Mouse (Mus musculus) kidney, embryonic 16.5 days (tissue): ENCODE data around the gene Nat9. TPM values are rescaled to one million over a fixed set of nuclear protein-coding genes. Genes with fewer than 3 reads are reported as not detected.

ENCODE experiments used
- ATAC-seq: fragments of 200-750 bp; cut with Nextera tagmentation; 2 replicates; pipeline ENCODE4 v1.8.0; 2017; ENCODE audit warnings: moderate TSS enrichment; ENCODE audit not compliant: low FRiP score, low TSS enrichment
- H3K27ac ChIP-seq: fragments of 300-500 bp; sonication (generic); 2 replicates; pipeline ENCODE4 v1.5.1; 2014; ENCODE audit warnings: low read length
- H3K27me3 ChIP-seq: fragments of 300-500 bp; sonication (generic); 2 replicates; pipeline ENCODE4 v1.6.1; 2014; ENCODE audit warnings: low read length, control low read depth, mixed read lengths; ENCODE audit not compliant: insufficient read depth
- H3K36me3 ChIP-seq: fragments of 300-500 bp; sonication (generic); 2 replicates; pipeline ENCODE4 v1.6.1; 2014; ENCODE audit warnings: low read length, control low read depth, mixed read lengths; ENCODE audit not compliant: insufficient read depth
- H3K4me1 ChIP-seq: fragments of 300-500 bp; sonication (generic); 2 replicates; pipeline ENCODE4 v1.6.1; 2014; ENCODE audit warnings: low read length, control low read depth, mixed read lengths; ENCODE audit not compliant: insufficient read depth
- H3K4me2 ChIP-seq: fragments of 300-500 bp; sonication (generic); replicated peaks from 2 replicates; pipeline ENCODE4 v1.6.1; 2014; ENCODE audit warnings: low read depth, low read length
- H3K4me3 ChIP-seq: fragments of 300-500 bp; sonication (generic); 2 replicates; pipeline ENCODE4 v1.5.1; 2014; ENCODE audit warnings: mild to moderate bottlenecking, low read length
- H3K9ac ChIP-seq: fragments of 300-500 bp; sonication (generic); replicated peaks from 2 replicates; pipeline ENCODE4 v1.6.1; 2014; ENCODE audit warnings: low read length
- H3K9me3 ChIP-seq: fragments of 300-500 bp; sonication (generic); 2 replicates; pipeline ENCODE4 v1.6.1; 2016; ENCODE audit warnings: low read length, control low read depth
- WGBS: fragments of 180-500 bp; shearing (Covaris S2); extraction: QIAGEN DNeasy Blood & Tissue Kit; methylation state at CpG from one replicate; pipeline ENCODE4 v1.1.7; 2014; 5-methylcytosine and 5-hydroxymethylcytosine counted together
- polyA plus RNA-seq: library from polyadenylated mRNA; unstranded; fragments of >200 nt; fragmentation: Nextera tagmentation; extraction: Ambion mirVana; gene quantifications from 2 replicates; pipeline ENCODE4 v1.2.1, GENCODE M21; 2015

The Nat9 gene
- polyA plus RNA-seq, 1 experiment from 2014 or later: 29.7 TPM

DNA sequence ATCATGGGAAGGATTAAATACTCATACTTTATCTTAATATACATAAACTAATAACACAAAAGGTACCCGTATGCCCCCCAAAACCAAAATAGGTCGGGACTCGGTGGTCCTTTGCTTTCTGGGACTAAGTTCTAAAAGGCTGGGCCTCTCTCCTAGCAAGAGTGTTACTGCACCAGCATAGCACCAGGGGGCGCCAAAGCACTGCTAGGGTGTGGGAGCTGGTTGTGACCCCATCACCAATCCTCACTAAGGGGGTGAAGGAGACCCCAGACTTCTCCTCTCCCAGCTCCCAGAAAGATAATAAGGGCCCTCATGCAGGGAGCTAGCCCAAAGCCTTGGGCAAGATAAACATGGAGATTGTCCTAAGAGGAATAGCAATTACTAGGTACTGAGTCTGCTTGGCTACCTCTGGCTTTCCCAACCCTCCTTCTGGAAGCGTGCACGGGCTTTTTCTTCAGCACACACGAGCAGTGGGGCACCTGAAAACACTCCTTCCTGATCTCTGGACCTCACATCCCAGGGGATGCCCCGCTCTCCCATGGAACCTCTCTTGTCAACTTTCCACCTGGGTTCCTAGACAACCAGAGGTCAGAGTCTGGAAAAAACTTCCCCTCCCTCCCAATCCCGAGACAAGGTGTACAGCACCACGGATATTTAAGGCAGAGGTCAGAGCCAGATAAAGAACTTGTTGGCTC is 26.6 kb downstream of the Nat9 start:
- no peak overlapping the region for H3K9ac ChIP-seq
- H3K27ac ChIP-seq: no peak overlapping the region
- 35% methylated on average over 10 of the region's 10 CpGs for WGBS
- no peak for ATAC-seq
- H3K36me3 ChIP-seq: no peaks in the 10 kb centered on the region
- no peak overlapping the region for H3K4me3 ChIP-seq
- H3K9me3 ChIP-seq: 0 out of 2 replicates have a peak, but pooled peaks cover 2% of the 10 kb centered on the region
- H3K4me2 ChIP-seq: no peak overlapping the region
- no peaks in the 10 kb centered on the region; the same call in 1 of the 2 replicates for H3K27me3 ChIP-seq
- peaks cover 34% of the 10 kb centered on the region for H3K4me1 ChIP-seq

DNA sequence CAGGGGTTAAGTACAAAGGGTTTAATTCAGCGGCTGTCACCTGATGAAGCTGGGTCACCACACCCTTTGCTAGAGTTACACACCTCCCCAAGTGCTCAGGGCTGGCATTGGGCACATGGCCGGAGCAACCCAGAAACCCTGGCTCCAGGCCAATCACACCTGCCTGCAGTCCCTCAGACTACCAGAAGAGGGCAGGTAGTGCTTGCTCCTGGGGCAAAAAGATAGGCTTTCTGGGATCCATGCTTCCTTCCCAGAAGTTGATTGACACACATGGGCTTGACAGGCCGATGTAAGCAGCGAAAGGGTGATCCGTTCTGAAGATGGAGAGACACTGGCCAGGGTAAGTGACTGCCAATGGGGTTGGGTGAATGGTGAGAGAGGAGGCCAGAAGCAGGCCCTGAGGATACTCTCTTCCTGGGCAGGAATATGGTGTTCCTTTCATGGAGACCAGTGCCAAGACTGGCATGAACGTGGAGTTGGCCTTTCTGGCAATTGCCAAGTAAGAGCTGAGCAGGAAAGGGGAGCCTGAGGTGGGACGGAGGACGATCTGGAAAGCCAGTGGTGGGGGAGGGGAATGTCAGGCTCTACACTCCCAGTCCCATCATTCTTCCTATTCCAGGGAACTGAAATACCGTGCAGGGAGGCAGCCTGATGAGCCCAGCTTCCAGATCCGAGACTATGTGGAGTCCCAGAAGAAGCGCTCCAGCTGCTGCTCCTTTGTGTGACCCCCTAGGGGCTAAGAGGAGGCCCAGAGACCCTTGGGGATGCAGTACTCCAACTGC is 27.5 kb downstream of the Nat9 start:
- 54% methylated on average over 11 of the region's 11 CpGs for WGBS
- Histone ChIP-seq H3K27me3 (no peaks in the 10 kb centered on the region; the same call in none of the 2 replicates), H3K4me1 (peaks cover 26% of the 10 kb centered on the region), H3K4me3 (no peak overlapping the region), H3K27ac (no peak overlapping the region), H3K36me3 (no peaks in the 10 kb centered on the region), H3K9me3 (0 out of 2 replicates have a peak, but pooled peaks cover 2% of the 10 kb centered on the region), H3K4me2 (no peak overlapping the region), H3K9ac (no peak overlapping the region)
- ATAC-seq: no peak

- H3K9ac ChIP-seq: peak overlapping the region; percentile 59
- H3K36me3 ChIP-seq: no peaks in the 10 kb centered on the region
- 0 out of 2 replicates have a peak overlapping the region, but pooled peaks have one; percentile 4 for H3K4me2 ChIP-seq
- peaks cover 11% of the 10 kb centered on the region for H3K27me3 ChIP-seq
- peak overlapping the region; percentile 70 for H3K27ac ChIP-seq
- peaks cover 23% of the 10 kb centered on the region for H3K4me1 ChIP-seq
- no peak overlapping the region for H3K4me3 ChIP-seq
- ATAC-seq: no peak
- H3K9me3 ChIP-seq: 0 out of 2 replicates have a peak, but pooled peaks cover 2% of the 10 kb centered on the region
- WGBS: 26% methylated on average over 12 of the region's 12 CpGs
These were observed 29.5 kb downstream of the Nat9 start for GRCm38 (mm10) chr11:115157933-115158719.

- WGBS: 1% methylated on average over 5 of the region's 5 CpGs
- no peaks in the 10 kb centered on the region for H3K36me3 ChIP-seq
- no peak overlapping the region for H3K27ac ChIP-seq
- H3K9ac ChIP-seq: no peak overlapping the region
- H3K4me2 ChIP-seq: no peak overlapping the region
- H3K27me3 ChIP-seq: peaks cover 20% of the 10 kb centered on the region
- 0 out of 2 replicates have a peak, but pooled peaks cover 2% of the 10 kb centered on the region for H3K9me3 ChIP-seq
- peaks cover 25% of the 10 kb centered on the region for H3K4me1 ChIP-seq
- no peak overlapping the region for H3K4me3 ChIP-seq
- ATAC-seq: no peak
These were observed 32.5 kb downstream of the Nat9 start for GRCm38 (mm10) chr11:115155053-115155634.

DNA sequence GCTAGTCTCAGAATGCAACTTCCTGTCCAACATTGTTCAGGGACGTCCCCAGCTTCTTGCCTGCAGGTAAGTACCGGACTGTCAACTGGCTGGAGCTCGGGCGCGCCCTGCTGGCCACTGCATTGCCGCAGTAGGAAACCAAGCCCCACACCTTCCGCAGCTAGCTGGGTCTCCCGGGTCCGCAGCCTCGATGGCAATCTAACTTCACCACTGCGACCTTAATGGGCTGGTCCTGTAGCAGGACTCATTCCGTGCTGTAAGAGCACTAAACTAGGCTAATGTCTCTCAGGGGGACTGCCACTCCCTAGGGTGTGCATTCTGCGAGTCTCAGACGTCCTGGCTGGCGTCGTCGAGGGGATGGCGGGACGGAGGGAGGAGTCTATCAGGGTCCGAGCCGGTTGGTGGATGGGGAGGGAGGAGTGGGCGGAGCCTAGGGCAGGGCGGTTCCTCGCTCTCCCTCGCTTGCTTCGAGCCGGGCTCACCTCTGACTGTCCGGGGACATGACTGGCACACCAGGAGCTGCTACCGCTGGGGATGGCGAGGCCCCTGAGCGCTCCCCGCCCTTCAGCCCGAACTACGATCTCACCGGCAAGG is 33.9 kb downstream of the Nat9 start:
- Histone ChIP-seq H3K27me3 (peaks cover 20% of the 10 kb centered on the region), H3K4me2 (peak overlapping the region; percentile 43), H3K27ac (no peak overlapping the region), H3K36me3 (no peaks in the 10 kb centered on the region), H3K4me3 (peak overlapping the region; percentile 34), H3K9ac (no peak overlapping the region), H3K9me3 (no peaks in the 10 kb centered on the region), H3K4me1 (peaks cover 25% of the 10 kb centered on the region)
- WGBS: under 1% methylated on average over 35 of the region's 35 CpGs
- peak; percentile 84 for ATAC-seq

GRCm38 (mm10) chr11:115153088-115153487 is 34.6 kb downstream of the Nat9 start:
- no peaks in the 10 kb centered on the region for H3K9me3 ChIP-seq
- peaks cover 19% of the 10 kb centered on the region for H3K4me1 ChIP-seq
- no peaks in the 10 kb centered on the region for H3K36me3 ChIP-seq
- H3K4me2 ChIP-seq: no peak overlapping the region; the same call in 1 of the 2 replicates
- H3K27ac ChIP-seq: no peak overlapping the region
- no peak for ATAC-seq
- WGBS: 76% methylated on average over 9 of the region's 9 CpGs
- no peak overlapping the region for H3K9ac ChIP-seq
- H3K4me3 ChIP-seq: no peak overlapping the region
- H3K27me3 ChIP-seq: peaks cover 20% of the 10 kb centered on the region

DNA sequence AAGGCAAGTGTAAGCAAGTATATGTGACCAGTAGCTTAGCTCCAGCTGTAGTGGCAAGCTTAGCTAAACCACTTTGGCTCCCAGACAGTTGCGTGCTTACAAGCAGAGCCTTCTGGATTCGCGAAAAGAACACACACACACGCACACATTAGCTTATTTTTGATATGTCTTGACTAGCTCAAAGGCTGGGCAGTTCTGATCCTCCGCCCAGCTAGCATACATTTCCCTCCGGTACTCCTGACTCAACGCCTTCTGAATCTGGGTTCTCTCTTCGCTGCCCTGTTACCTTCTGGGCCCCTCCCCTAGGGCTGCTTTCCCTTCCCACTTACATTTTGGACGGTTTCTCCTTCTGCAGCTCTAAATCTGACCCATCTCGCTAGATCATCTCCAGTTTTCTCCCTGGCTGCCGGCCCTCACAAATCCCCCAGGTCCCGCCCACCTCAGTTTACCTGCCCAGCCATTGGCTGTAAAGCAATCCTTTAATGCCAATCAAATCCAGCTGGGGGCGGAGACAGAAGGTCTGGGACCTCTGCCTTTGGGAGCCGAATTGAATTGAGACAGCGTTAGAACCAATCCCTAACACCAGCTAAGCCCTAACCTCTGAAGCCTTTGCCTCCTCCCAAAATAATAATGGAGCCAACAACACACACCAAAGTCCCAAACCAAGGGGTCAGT is 35.8 kb downstream of the Nat9 start:
- H3K9ac ChIP-seq: no peak overlapping the region; the same call in none of the 2 replicates
- H3K4me2 ChIP-seq: peak overlapping the region; percentile 59
- WGBS: 4% methylated on average over 15 of the region's 15 CpGs
- H3K27ac ChIP-seq: no peak overlapping the region
- peaks cover 20% of the 10 kb centered on the region for H3K27me3 ChIP-seq
- H3K9me3 ChIP-seq: no peaks in the 10 kb centered on the region
- H3K4me3 ChIP-seq: peak overlapping the region; percentile 41
- H3K4me1 ChIP-seq: peaks cover 17% of the 10 kb centered on the region
- no peaks in the 10 kb centered on the region for H3K36me3 ChIP-seq
- ATAC-seq: peak; percentile 70; the same call in 1 of the 2 replicates

DNA sequence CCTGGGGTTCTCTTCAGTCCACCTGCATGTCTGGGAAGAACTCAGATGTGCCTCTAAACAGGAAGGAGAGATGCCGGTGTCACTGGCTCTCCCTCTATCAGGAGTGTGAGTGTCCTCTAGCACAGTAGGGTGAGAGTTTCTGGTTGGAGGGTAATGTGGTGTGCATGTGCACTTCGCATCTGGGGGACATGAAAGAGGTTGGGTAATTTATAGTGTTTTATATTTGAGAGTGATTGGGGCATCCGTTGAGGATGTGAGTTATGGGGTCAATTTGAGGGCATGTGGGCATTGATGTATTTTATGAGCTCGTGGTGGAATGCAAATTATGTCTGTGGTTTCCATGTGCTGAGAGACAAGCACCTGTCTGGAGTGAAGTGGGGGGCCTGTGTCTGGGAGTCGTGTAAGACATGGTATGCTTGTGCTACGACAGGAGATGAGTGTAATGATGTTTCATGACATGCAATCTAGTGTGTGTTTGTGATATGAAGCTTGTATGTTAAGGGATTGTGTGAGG is 36.9 kb downstream of the Nat9 start:
- no peak overlapping the region for H3K4me2 ChIP-seq
- H3K27me3 ChIP-seq: peaks cover 20% of the 10 kb centered on the region
- no peaks in the 10 kb centered on the region for H3K9me3 ChIP-seq
- no peaks in the 10 kb centered on the region for H3K36me3 ChIP-seq
- 48% methylated on average over 6 of the region's 6 CpGs for WGBS
- H3K4me1 ChIP-seq: peaks cover 17% of the 10 kb centered on the region
- no peak overlapping the region for H3K9ac ChIP-seq
- ATAC-seq: no peak
- H3K4me3 ChIP-seq: no peak overlapping the region
- H3K27ac ChIP-seq: no peak overlapping the region
